Mouse (Mus musculus) testis, postnatal 10 days (tissue): ENCODE measurements around the gene Xylt1.

Experiments used
- DNase-seq: peaks from one replicate; pipeline ENCODE4 v3.0.0; 2021; ENCODE audit warnings: low spot score

The Xylt1 gene

GRCm38 (mm10) chr7:117699343-117699985 lies 318.7 kb downstream of the Xylt1 start:
- DNase-seq = no peak

GRCm38 (mm10) chr7:117700066-117700465 lies 319.3 kb downstream of the Xylt1 start:
- no peak for DNase-seq

GRCm38 (mm10) chr7:117709901-117710607 lies 329.3 kb downstream of the Xylt1 start:
- no peak for DNase-seq

GRCm38 (mm10) chr7:117716876-117717408 lies 336.2 kb downstream of the Xylt1 start:
- DNase-seq = no peak

- no peak for DNase-seq
These were observed 339.6 kb downstream of the Xylt1 start for GRCm38 (mm10) chr7:117720426-117720825.
